Mouse (Mus musculus) stomach, embryonic 15.5 days (tissue): ENCODE measurements around the gene Fhit. TPM values are rescaled to one million over a fixed set of nuclear protein-coding genes. Genes with fewer than 3 reads are reported as not detected.

Source experiments
- ATAC-seq: fragments of 200-750 bp; cut with Nextera tagmentation; 2 replicates; pipeline ENCODE4 v1.8.0; 2017; ENCODE audit warnings: low read depth, moderate number of reproducible peaks, moderate TSS enrichment; ENCODE audit not compliant: insufficient read depth, low FRiP score
- H3K27ac ChIP-seq: fragments of 300-500 bp; sonication (generic); 2 replicates; pipeline ENCODE4 v1.5.1; 2015; ENCODE audit warnings: mild to moderate bottlenecking, inconsistent platforms
- H3K27me3 ChIP-seq: fragments of 300-500 bp; sonication (generic); replicated peaks from 2 replicates; pipeline ENCODE4 v1.6.1; 2015; ENCODE audit warnings: inconsistent platforms
- H3K36me3 ChIP-seq: fragments of 300-500 bp; sonication (generic); 2 replicates; pipeline ENCODE4 v1.6.1; 2015; ENCODE audit warnings: inconsistent platforms
- H3K4me1 ChIP-seq: fragments of 300-500 bp; sonication (generic); 2 replicates; pipeline ENCODE4 v1.6.1; 2015; ENCODE audit warnings: inconsistent platforms
- H3K4me2 ChIP-seq: fragments of 300-500 bp; sonication (generic); 2 replicates; pipeline ENCODE4 v1.6.1; 2015; ENCODE audit warnings: mild to moderate bottlenecking, inconsistent platforms
- H3K4me3 ChIP-seq: fragments of 300-500 bp; sonication (generic); replicated peaks from 2 replicates; pipeline ENCODE4 v1.5.1; 2015; ENCODE audit warnings: inconsistent platforms
- H3K9ac ChIP-seq: fragments of 300-500 bp; sonication (generic); 2 replicates; pipeline ENCODE4 v1.6.1; 2015; ENCODE audit warnings: inconsistent platforms
- H3K9me3 ChIP-seq: fragments of 300-500 bp; sonication (generic); 2 replicates; pipeline ENCODE4 v1.6.1; 2016; ENCODE audit warnings: inconsistent platforms
- WGBS: fragments of 180-500 bp; shearing (Covaris S2); methylation state at CpG from one replicate; pipeline ENCODE4 v1.1.7; 2015; 5-methylcytosine and 5-hydroxymethylcytosine counted together
- polyA plus RNA-seq: library from polyadenylated mRNA; unstranded; fragments of >200 nt; fragmentation: Nextera tagmentation; extraction: Ambion mirVana; gene quantifications from 2 replicates; pipeline ENCODE4 v1.2.1, GENCODE M21; 2015

Fhit gene
- polyA plus RNA-seq, 1 experiment from 2014 or later = 7.3 TPM

- no peaks in the 10 kb centered on the region for H3K27me3 ChIP-seq
- no peak overlapping the region for H3K4me2 ChIP-seq
- ATAC-seq = no peak
- 86% methylated on average over 4 of the region's 4 CpGs for WGBS
- no peaks in the 10 kb centered on the region for H3K9me3 ChIP-seq
- no peaks in the 10 kb centered on the region for H3K4me1 ChIP-seq
- H3K4me3 ChIP-seq = no peak overlapping the region
- no peaks in the 10 kb centered on the region for H3K36me3 ChIP-seq
- no peak overlapping the region for H3K9ac ChIP-seq
- H3K27ac ChIP-seq = no peak overlapping the region
Observed at GRCm38 (mm10) chr14:10366808-10367207, 795.0 kb downstream of the Fhit start.

- Histone ChIP-seq H3K27ac (no peak overlapping the region), H3K4me3 (no peak overlapping the region), H3K9ac (no peak overlapping the region), H3K27me3 (no peaks in the 10 kb centered on the region), H3K36me3 (no peaks in the 10 kb centered on the region), H3K4me1 (no peaks in the 10 kb centered on the region), H3K4me2 (no peak overlapping the region), H3K9me3 (no peaks in the 10 kb centered on the region)
- WGBS = 82% methylated on average over 6 of the region's 6 CpGs
- no peak for ATAC-seq
Observed at GRCm38 (mm10) chr14:10364281-10364680, 797.6 kb downstream of the Fhit start.

- no peaks in the 10 kb centered on the region for H3K9me3 ChIP-seq
- H3K27me3 ChIP-seq = no peaks in the 10 kb centered on the region
- no peak overlapping the region for H3K4me2 ChIP-seq
- no peak overlapping the region for H3K27ac ChIP-seq
- H3K9ac ChIP-seq = no peak overlapping the region
- H3K4me3 ChIP-seq = no peak overlapping the region
- H3K4me1 ChIP-seq = no peaks in the 10 kb centered on the region
- no peaks in the 10 kb centered on the region for H3K36me3 ChIP-seq
- ATAC-seq = no peak
- 60% methylated on average over 1 of the region's 1 CpGs for WGBS
Observed at GRCm38 (mm10) chr14:10363306-10363705, 798.5 kb downstream of the Fhit start.

- Histone ChIP-seq H3K27me3 (no peaks in the 10 kb centered on the region), H3K4me3 (no peak overlapping the region), H3K36me3 (no peaks in the 10 kb centered on the region), H3K4me1 (no peaks in the 10 kb centered on the region), H3K9ac (no peak overlapping the region), H3K27ac (no peak overlapping the region), H3K4me2 (no peak overlapping the region), H3K9me3 (no peaks in the 10 kb centered on the region)
- ATAC-seq = no peak
Observed at GRCm38 (mm10) chr14:10345905-10346304, 815.9 kb downstream of the Fhit start.

- Histone ChIP-seq H3K27ac (no peak overlapping the region), H3K27me3 (no peaks in the 10 kb centered on the region), H3K4me2 (no peak overlapping the region), H3K4me1 (no peaks in the 10 kb centered on the region), H3K36me3 (no peaks in the 10 kb centered on the region), H3K9me3 (no peaks in the 10 kb centered on the region), H3K4me3 (no peak overlapping the region), H3K9ac (no peak overlapping the region)
- no peak for ATAC-seq
- WGBS = 63% methylated on average over 1 of the region's 1 CpGs
Observed at GRCm38 (mm10) chr14:10344064-10344463, 817.8 kb downstream of the Fhit start.

GRCm38 (mm10) chr14:10316764-10317163 lies 845.1 kb downstream of the Fhit start:
- Histone ChIP-seq H3K4me2 (no peak overlapping the region), H3K9ac (no peak overlapping the region), H3K36me3 (no peaks in the 10 kb centered on the region), H3K27ac (no peak overlapping the region), H3K4me1 (no peaks in the 10 kb centered on the region), H3K27me3 (no peaks in the 10 kb centered on the region), H3K9me3 (no peaks in the 10 kb centered on the region), H3K4me3 (no peak overlapping the region)
- 81% methylated on average over 3 of the region's 3 CpGs for WGBS
- no peak for ATAC-seq

GRCm38 (mm10) chr14:10312190-10312589 lies 849.6 kb downstream of the Fhit start:
- Histone ChIP-seq H3K27me3 (no peaks in the 10 kb centered on the region), H3K9me3 (no peaks in the 10 kb centered on the region), H3K4me3 (no peak overlapping the region), H3K4me2 (no peak overlapping the region), H3K4me1 (no peaks in the 10 kb centered on the region), H3K27ac (no peak overlapping the region), H3K9ac (no peak overlapping the region), H3K36me3 (no peaks in the 10 kb centered on the region)
- no peak for ATAC-seq
- WGBS = 68% methylated on average over 1 of the region's 1 CpGs

- ATAC-seq = no peak
- Histone ChIP-seq H3K27ac (no peak overlapping the region), H3K4me3 (no peak overlapping the region), H3K4me2 (no peak overlapping the region), H3K9ac (no peak overlapping the region), H3K9me3 (no peaks in the 10 kb centered on the region), H3K4me1 (no peaks in the 10 kb centered on the region), H3K27me3 (no peaks in the 10 kb centered on the region), H3K36me3 (no peaks in the 10 kb centered on the region)
Observed at GRCm38 (mm10) chr14:10305286-10305685, 856.5 kb downstream of the Fhit start.

GRCm38 (mm10) chr14:10301497-10301896 lies 860.3 kb downstream of the Fhit start:
- H3K27ac ChIP-seq = no peak overlapping the region
- no peak overlapping the region for H3K4me3 ChIP-seq
- no peak for ATAC-seq
- WGBS = 55% methylated on average over 1 of the region's 1 CpGs
- no peaks in the 10 kb centered on the region for H3K27me3 ChIP-seq
- H3K9ac ChIP-seq = no peak overlapping the region
- H3K36me3 ChIP-seq = no peaks in the 10 kb centered on the region
- no peak overlapping the region for H3K4me2 ChIP-seq
- no peaks in the 10 kb centered on the region for H3K4me1 ChIP-seq
- no peaks in the 10 kb centered on the region for H3K9me3 ChIP-seq

- H3K4me3 ChIP-seq = no peak overlapping the region
- no peak for ATAC-seq
- no peak overlapping the region for H3K27ac ChIP-seq
- WGBS = 72% methylated on average over 3 of the region's 3 CpGs
- no peaks in the 10 kb centered on the region for H3K9me3 ChIP-seq
- no peak overlapping the region for H3K4me2 ChIP-seq
- no peak overlapping the region for H3K9ac ChIP-seq
- no peaks in the 10 kb centered on the region for H3K4me1 ChIP-seq
- H3K36me3 ChIP-seq = no peaks in the 10 kb centered on the region
- H3K27me3 ChIP-seq = no peaks in the 10 kb centered on the region
Observed at GRCm38 (mm10) chr14:10300914-10301313, 860.9 kb downstream of the Fhit start.

- Histone ChIP-seq H3K4me2 (no peak overlapping the region), H3K4me1 (no peaks in the 10 kb centered on the region), H3K9ac (no peak overlapping the region), H3K27me3 (no peaks in the 10 kb centered on the region), H3K4me3 (no peak overlapping the region), H3K36me3 (no peaks in the 10 kb centered on the region), H3K9me3 (no peaks in the 10 kb centered on the region), H3K27ac (no peak overlapping the region)
- ATAC-seq = no peak
- 62% methylated on average over 2 of the region's 2 CpGs for WGBS
Observed at GRCm38 (mm10) chr14:10299030-10299429, 862.8 kb downstream of the Fhit start.

- 80% methylated on average over 5 of the region's 5 CpGs for WGBS
Observed at GRCm38 (mm10) chr14:10289043-10289442, 872.8 kb downstream of the Fhit start.

GRCm38 (mm10) chr14:10286027-10286426 lies 875.8 kb downstream of the Fhit start:
- Histone ChIP-seq H3K4me3 (no peak overlapping the region), H3K4me2 (no peak overlapping the region), H3K9ac (no peak overlapping the region), H3K27me3 (no peaks in the 10 kb centered on the region), H3K4me1 (no peaks in the 10 kb centered on the region), H3K36me3 (no peaks in the 10 kb centered on the region), H3K9me3 (no peaks in the 10 kb centered on the region), H3K27ac (no peak overlapping the region)
- ATAC-seq = no peak
- 79% methylated on average over 6 of the region's 6 CpGs for WGBS

More at GRCm38 (mm10) chr14:10289043-10289442, 872.8 kb downstream of the Fhit start:
- Histone ChIP-seq H3K4me3 (no peak overlapping the region), H3K36me3 (no peaks in the 10 kb centered on the region), H3K9me3 (no peaks in the 10 kb centered on the region), H3K4me2 (no peak overlapping the region), H3K27ac (no peak overlapping the region), H3K4me1 (no peaks in the 10 kb centered on the region), H3K27me3 (no peaks in the 10 kb centered on the region), H3K9ac (no peak overlapping the region)
- ATAC-seq = no peak
